Mouse (Mus musculus) ES-E14 (cell line): ENCODE data around the gene Cux2. TPM values are rescaled to one million over a fixed set of nuclear protein-coding genes. Genes with fewer than 3 reads are reported as not detected.

Source experiments
- DNase-seq: peaks from one replicate; pipeline ENCODE4 v3.0.0-alpha.2; 2013; ENCODE audit warnings: low read depth, low spot score
- H3K27ac ChIP-seq: 2 replicates; pipeline ENCODE4 v1.5.1; 2012; ENCODE audit warnings: low read depth, mild to moderate bottlenecking, low read length, moderate library complexity, mixed read lengths; ENCODE audit not compliant: poor library complexity, insufficient read depth, severe bottlenecking
- H3K36me3 ChIP-seq: 2 replicates; pipeline ENCODE4 v1.6.1; 2012; ENCODE audit warnings: mild to moderate bottlenecking, low read length, moderate library complexity, mixed read lengths; ENCODE audit not compliant: control insufficient read depth, poor library complexity, insufficient read depth, severe bottlenecking
- H3K4me1 ChIP-seq, 2 experiments: fragments of 150-350 bp in 1 of 2; sonication (generic) in 1 of 2; 2 replicates each; pipeline ENCODE4 v1.6.1; 2012; ENCODE audit warnings: low read length in 2 of 2, mild to moderate bottlenecking in 1 of 2, mixed read lengths in 1 of 2; ENCODE audit not compliant: control insufficient read depth in 2 of 2, insufficient read depth in 2 of 2, poor library complexity in 1 of 2
- H3K4me3 ChIP-seq, 2 experiments: fragments of 150-350 bp in 1 of 2; sonication (generic) in 1 of 2; 2 replicates each; pipeline ENCODE4 v1.5.1; 2012; ENCODE audit warnings: low read length in 2 of 2, low read depth in 1 of 2, mild to moderate bottlenecking in 1 of 2, mixed read lengths in 1 of 2; ENCODE audit not compliant: insufficient read depth in 1 of 2, poor library complexity in 1 of 2, severe bottlenecking in 1 of 2
- H3K9ac ChIP-seq: 2 replicates; pipeline ENCODE4 v1.6.1; 2012; ENCODE audit warnings: low read depth, mild to moderate bottlenecking, low read length, mixed read lengths; ENCODE audit not compliant: poor library complexity, insufficient read depth, severe bottlenecking
- H3K9me3 ChIP-seq: fragments of 150-350 bp; sonication (generic); 2 replicates; pipeline ENCODE4 v1.6.1; 2012; ENCODE audit warnings: low read depth, mild to moderate bottlenecking, low read length; ENCODE audit not compliant: control insufficient read depth, insufficient read depth
- CHD2 ChIP-seq: IDR thresholded peaks from 2 replicates; pipeline ENCODE4 v1.6.1; 2014; ENCODE audit warnings: mild to moderate bottlenecking, low read depth, low read length, inconsistent platforms
- HCFC1 ChIP-seq: IDR thresholded peaks from 2 replicates; pipeline ENCODE4 v1.6.1; 2012; ENCODE audit warnings: low read length, inconsistent platforms, borderline replicate concordance; ENCODE audit not compliant: insufficient read depth
- MAFK ChIP-seq: IDR thresholded peaks from 2 replicates; pipeline ENCODE4 v1.6.1; 2014; ENCODE audit warnings: mild to moderate bottlenecking, low read depth, low read length, inconsistent platforms; ENCODE audit not compliant: insufficient read depth
- ZC3H11A ChIP-seq: IDR thresholded peaks from 2 replicates; pipeline ENCODE4 v1.6.1; 2012; ENCODE audit warnings: low read depth, mild to moderate bottlenecking, inconsistent platforms, low read length, borderline replicate concordance
- ZNF384 ChIP-seq: IDR thresholded peaks from 2 replicates; pipeline ENCODE4 v1.6.1; 2012; ENCODE audit warnings: low read depth, low read length, inconsistent platforms
- in situ Hi-C, 2 experiments: fragments of 600-800 bp; cut with MboI; formaldehyde crosslinking; loops; one replicate each; pipeline ENCODE4 v1.15.1; 2025; ENCODE audit warnings: low sequenced_read_pairs in 2 of 2, inconsistent platforms in 1 of 2; ENCODE audit not compliant: unreplicated experiment in 2 of 2
- total RNA-seq: library from RNA; depleted of rRNA; stranded (reverse); fragments of 300-350 nt; gene quantifications from 2 replicates; pipeline ENCODE4 v1.2.3, GENCODE M21; 2012

Cux2 gene
- total RNA-seq, 1 experiment: 1.8 TPM

DNA sequence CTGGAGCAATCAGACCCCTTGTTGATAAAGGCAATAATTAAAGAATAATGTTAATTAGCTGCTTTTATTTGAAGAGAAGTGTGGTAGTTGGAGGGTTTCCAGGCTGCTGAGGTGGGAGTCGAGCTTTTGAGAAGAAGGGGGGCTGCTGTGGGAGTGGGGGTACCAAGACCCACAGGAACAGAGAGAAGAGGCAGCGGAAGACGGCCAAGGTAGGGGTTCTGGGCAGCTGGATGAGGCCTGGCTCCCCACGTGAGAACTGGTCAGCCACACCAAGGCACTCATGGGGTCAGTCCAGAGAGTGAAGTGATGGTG lies 16.8 kb downstream of the Cux2 start:
- in situ Hi-C loops: no loop called here
- TF ChIP-seq HCFC1 (no peak), ZC3H11A (no peak), CHD2 (no peak), ZNF384 (no peak), MAFK (no peak)
- H3K9me3 ChIP-seq: no peaks in the 10 kb centered on the region
- no peaks in the 10 kb centered on the region for H3K36me3 ChIP-seq
- H3K4me1 ChIP-seq: peaks cover 2 to 15% of the 10 kb centered on the region in 2 experiments; a peak in 2 of 4 replicates
- H3K27ac ChIP-seq: no peak overlapping the region
- no peak for DNase-seq
- no peak overlapping the region for H3K4me3 ChIP-seq
- H3K9ac ChIP-seq: no peak overlapping the region

DNA sequence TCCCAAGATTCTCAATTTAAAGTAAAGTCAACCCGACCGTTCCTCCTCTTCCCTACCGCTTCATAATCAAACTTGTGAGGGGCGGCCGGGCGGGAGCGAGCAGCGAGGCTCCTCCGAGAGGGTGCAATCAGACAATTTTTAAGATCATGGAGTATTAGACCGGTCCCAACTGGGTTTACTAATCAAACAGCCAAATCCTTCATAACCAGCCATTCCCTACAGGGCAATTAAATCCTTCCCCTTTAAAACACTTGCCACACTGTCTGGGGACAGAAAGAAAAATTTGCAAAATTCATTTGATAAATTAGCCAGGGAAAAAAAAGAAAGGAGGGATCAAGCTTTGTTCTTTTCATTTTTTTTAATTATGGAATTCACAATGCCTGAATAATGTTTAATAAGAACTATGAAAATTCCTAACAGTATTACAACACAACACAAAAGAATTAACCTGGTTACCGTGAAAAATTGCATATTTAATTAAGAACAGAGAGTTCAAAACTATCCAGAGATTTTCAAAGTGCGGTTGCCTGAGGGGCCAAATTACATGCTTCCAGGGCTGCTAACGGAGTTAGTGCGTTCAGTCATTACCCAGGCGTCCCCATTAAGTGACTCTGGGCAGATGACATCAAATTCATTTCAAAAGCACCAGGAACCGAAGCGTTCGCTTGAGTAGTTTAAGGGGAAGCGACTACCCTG lies 17.3 kb downstream of the Cux2 start:
- no peak for DNase-seq
- Histone ChIP-seq H3K36me3 (no peaks in the 10 kb centered on the region), H3K9me3 (no peaks in the 10 kb centered on the region), H3K27ac (no peak overlapping the region), H3K4me1 (peaks cover 2 to 15% of the 10 kb centered on the region in 2 experiments; a peak in 2 of 4 replicates), H3K4me3 (no peak overlapping the region), H3K9ac (no peak overlapping the region)
- no peak for TF ChIP-seq CHD2
- TF ChIP-seq ZC3H11A: no peak
- no peak for TF ChIP-seq MAFK
- TF ChIP-seq HCFC1: no peak
- TF ChIP-seq ZNF384: no peak
- in situ Hi-C loops: no loop called here

DNA sequence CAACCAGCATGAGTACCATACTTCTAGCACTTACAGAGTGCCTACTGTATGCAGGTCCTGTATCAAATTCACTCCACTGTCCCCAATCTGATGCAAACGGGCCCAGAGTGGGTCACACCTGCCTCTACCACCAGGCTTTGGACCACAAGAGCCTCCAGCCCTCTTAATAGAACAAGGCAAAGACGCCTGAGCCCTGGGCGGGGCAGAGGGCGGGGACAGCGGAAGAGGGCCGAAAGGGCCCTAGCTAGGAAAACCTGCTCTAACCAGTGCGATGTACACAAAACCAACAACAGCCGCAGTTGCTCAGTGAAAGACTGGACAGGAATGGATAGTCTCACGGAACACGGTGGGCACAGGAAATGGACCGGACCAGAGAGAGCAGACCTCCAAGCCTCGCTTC lies 18.8 kb downstream of the Cux2 start:
- Histone ChIP-seq H3K4me3 (peak overlapping the region in 1 of 2 experiments; percentile 50; a peak in 1 of 4 replicates), H3K4me1 (peaks cover 2 to 15% of the 10 kb centered on the region in 2 experiments; a peak in 2 of 4 replicates), H3K36me3 (no peaks in the 10 kb centered on the region), H3K9ac (no peak overlapping the region), H3K9me3 (no peaks in the 10 kb centered on the region), H3K27ac (no peak overlapping the region)
- in situ Hi-C loops: no loop called here
- TF ChIP-seq ZNF384 (no peak), MAFK (no peak), ZC3H11A (no peak), HCFC1 (no peak), CHD2 (no peak)
- peak; percentile 40 for DNase-seq

DNA sequence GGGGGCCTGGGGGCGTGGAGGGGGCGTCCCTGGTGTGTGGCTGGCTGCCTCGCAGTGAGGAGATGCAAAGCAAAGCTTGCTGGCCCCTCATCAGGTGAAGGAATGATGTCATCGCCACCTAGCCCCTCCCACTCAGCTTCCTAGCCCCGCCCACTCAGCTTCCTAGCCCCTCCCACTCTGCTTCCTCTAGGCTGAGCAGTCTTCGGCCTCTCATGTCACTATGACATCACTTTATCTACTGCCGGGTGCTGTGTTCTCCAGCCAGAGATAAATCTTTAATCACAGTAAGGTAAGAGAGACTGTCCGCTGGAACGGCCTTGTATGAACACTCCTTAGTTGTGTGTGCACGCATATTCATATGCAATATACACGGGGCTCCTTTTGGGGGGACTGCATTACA lies 19.3 kb downstream of the Cux2 start:
- Histone ChIP-seq H3K9ac (no peak overlapping the region), H3K4me1 (peaks cover 2 to 15% of the 10 kb centered on the region in 2 experiments; a peak in 2 of 4 replicates), H3K36me3 (no peaks in the 10 kb centered on the region), H3K9me3 (no peaks in the 10 kb centered on the region), H3K27ac (no peak overlapping the region), H3K4me3 (peak overlapping the region in 1 of 2 experiments; percentile 50; a peak in 2 of 4 replicates)
- DNase-seq: peak; percentile 50
- no peak for TF ChIP-seq ZC3H11A
- TF ChIP-seq ZNF384: no peak
- no peak for TF ChIP-seq CHD2
- TF ChIP-seq HCFC1: no peak
- TF ChIP-seq MAFK: no peak
- in situ Hi-C loops: no loop called here

DNA sequence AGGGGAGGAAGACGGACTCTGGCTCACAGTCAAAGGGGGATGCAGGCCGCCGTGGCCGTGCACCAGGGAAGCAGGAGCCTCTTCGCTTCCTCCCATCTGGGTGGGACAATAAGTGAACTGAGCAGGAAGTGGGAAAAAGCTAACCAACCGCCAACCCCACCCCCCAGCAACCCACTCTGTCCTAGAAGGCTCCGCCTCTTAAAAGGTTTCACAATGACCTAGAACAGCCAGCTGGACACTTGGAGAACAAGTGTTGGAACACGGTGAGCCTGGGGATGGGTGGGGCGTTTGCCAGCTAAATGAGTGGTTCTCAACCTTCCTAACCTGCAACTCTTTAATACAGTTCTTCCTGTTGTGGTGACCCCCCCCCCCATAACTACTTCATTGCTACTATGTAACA lies 23.1 kb downstream of the Cux2 start:
- in situ Hi-C loops: no loop called here
- Histone ChIP-seq H3K9ac (no peak overlapping the region), H3K27ac (no peak overlapping the region), H3K36me3 (no peaks in the 10 kb centered on the region), H3K4me3 (0 out of 4 replicates have a peak overlapping the region, but pooled peaks of 1 of the 2 experiments have one; percentile 12), H3K4me1 (peaks cover 2 to 12% of the 10 kb centered on the region in 2 experiments; a peak in 2 of 4 replicates), H3K9me3 (no peaks in the 10 kb centered on the region)
- DNase-seq: peak; percentile 20
- TF ChIP-seq CHD2 (no peak), HCFC1 (no peak), ZNF384 (no peak), ZC3H11A (no peak), MAFK (no peak)
